In the genomic region with DNA sequence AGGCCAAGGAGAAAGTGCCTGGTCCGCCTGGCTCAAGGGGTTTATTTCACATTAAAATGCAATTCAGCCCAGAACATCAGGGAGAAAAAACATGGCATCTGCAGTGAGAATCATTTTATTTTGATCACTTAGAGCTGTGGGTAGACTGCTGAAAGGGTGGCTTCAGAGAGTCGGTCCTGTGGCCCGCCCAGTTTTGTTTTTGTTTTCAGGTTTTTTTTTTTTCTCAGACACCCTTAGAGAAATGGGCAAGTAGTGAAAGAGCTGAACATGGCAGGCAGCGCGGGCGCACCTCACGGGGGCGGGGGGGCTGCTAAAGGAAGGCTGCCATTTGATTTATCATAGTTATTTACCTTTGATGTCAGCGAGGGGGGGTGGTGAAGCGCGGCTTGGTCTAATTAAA, we compare ENCODE assay signal across 9 mouse cellular contexts. TPM values are rescaled to one million over a fixed set of nuclear protein-coding genes. Genes with fewer than 3 reads are reported as not detected.
DNase-seq lines count a peak whose midpoint lies in the region; ATAC-seq and TF ChIP-seq lines count a peak whose summit lies in the region.
"Had no signal": no experiment of that assay in that cellular context is flagged by ENCODE, and none has a peak within 500 bp of the region (broad histone marks: within the 10 kb centered on the region; RNA-seq: fewer than 3 reads in every experiment).

No protein-coding gene starts in this region.

- H3K4me1 ChIP-seq in heart, embryonic 10.5 days: no peaks in the 10 kb centered on the region
- H3K4me1 ChIP-seq in hindbrain, embryonic 12.5 days: no peaks in the 10 kb centered on the region
- no peaks in the 10 kb centered on the region for H3K4me1 ChIP-seq in midbrain, embryonic 14.5 days (ENCODE audit: control insufficient read depth, insufficient read depth, low read length)

- no peak overlapping the region for H3K9ac ChIP-seq in hindbrain, embryonic 12.5 days
- peak overlapping the region; percentile 21 for H3K9ac ChIP-seq in midbrain, embryonic 14.5 days (replicated peaks; ENCODE audit: low read length)

- TF ChIP-seq CTCF in brain, embryonic 14.5 days (IDR thresholded peaks at IDR 0.05; ENCODE audit: borderline replicate concordance, extremely low read depth, insufficient read depth, insufficient read length): no peak

- intact Hi-C loops in heart, postnatal 36 days (cut with DNase I): loop anchor here (5.0 kb wide), 1 partner anchor 206 kb away; the partner anchor contains the start of gene Tspan6

- no peak for DNase-seq in heart, embryonic 10.5 days (ENCODE audit: low spot score)
- no peak for DNase-seq in heart, postnatal 36 days
- peak; percentile 42 for DNase-seq in brain, embryonic 14.5 days (ENCODE audit: low read depth)
- DNase-seq in midbrain, embryonic 14.5 days: peak; percentile 16
- no peak for DNase-seq in ovary, postnatal 36 days (ENCODE audit: low spot score)
- no peak for DNase-seq in embryo, embryonic 11 days
- no peak for DNase-seq in lung, adult 18-20 months
- DNase-seq: cerebellum, postnatal 36 days had no signal

- WGBS in heart, embryonic 10.5 days: 15% methylated on average over 11 of the region's 11 CpGs
- 19% methylated on average over 11 of the region's 11 CpGs for WGBS in hindbrain, embryonic 12.5 days
- 19% methylated on average over 11 of the region's 11 CpGs for WGBS in midbrain, embryonic 14.5 days

- no peaks in the 10 kb centered on the region for H3K36me3 ChIP-seq in heart, embryonic 10.5 days
- H3K36me3 ChIP-seq in hindbrain, embryonic 12.5 days: no peaks in the 10 kb centered on the region
- no peaks in the 10 kb centered on the region for H3K36me3 ChIP-seq in midbrain, embryonic 14.5 days (ENCODE audit: control insufficient read depth, insufficient read depth, low read length)

- H3K4me3 ChIP-seq in heart, embryonic 10.5 days: peak overlapping the region; percentile 47
- H3K4me3 ChIP-seq in hindbrain, embryonic 12.5 days: peak overlapping the region; percentile 30
- peak overlapping the region; percentile 54 for H3K4me3 ChIP-seq in midbrain, embryonic 14.5 days (replicated peaks; ENCODE audit: low read depth, low read length)

- TF ChIP-seq POLR2A in brain, embryonic 14.5 days (IDR thresholded peaks at IDR 0.05; ENCODE audit: borderline replicate concordance, extremely low read depth, insufficient read depth, insufficient read length, poor library complexity, severe bottlenecking): no peak

- H3K4me2 ChIP-seq in hindbrain, embryonic 12.5 days (replicated peaks): peak overlapping the region; percentile 80
- peak overlapping the region; percentile 65 for H3K4me2 ChIP-seq in midbrain, embryonic 14.5 days (ENCODE audit: low read length)

- no peak overlapping the region for H3K27ac ChIP-seq in heart, embryonic 10.5 days
- no peak overlapping the region for H3K27ac ChIP-seq in hindbrain, embryonic 12.5 days
- H3K27ac ChIP-seq in midbrain, embryonic 14.5 days (replicated peaks; ENCODE audit: low read depth, low read length): peak overlapping the region; percentile 79; the same call in 1 of the 2 replicates

- peaks cover 53% of the 10 kb centered on the region for H3K27me3 ChIP-seq in heart, embryonic 10.5 days (ENCODE audit: insufficient read depth, poor library complexity, severe bottlenecking)
- H3K27me3 ChIP-seq in hindbrain, embryonic 12.5 days: peaks cover 4% of the 10 kb centered on the region; the same call in 1 of the 2 replicates
- no peaks in the 10 kb centered on the region for H3K27me3 ChIP-seq in midbrain, embryonic 14.5 days (ENCODE audit: control insufficient read depth, insufficient read depth, low read length)

- ATAC-seq in hindbrain, embryonic 12.5 days (ENCODE audit: low FRiP score): no peak
- no peak for ATAC-seq in midbrain, embryonic 14.5 days (ENCODE audit: low FRiP score, low TSS enrichment)

- H3K9me3 ChIP-seq in heart, embryonic 10.5 days: no peaks in the 10 kb centered on the region
- no peaks in the 10 kb centered on the region for H3K9me3 ChIP-seq in hindbrain, embryonic 12.5 days (replicated peaks)
- H3K9me3 ChIP-seq in midbrain, embryonic 14.5 days (ENCODE audit: control insufficient read depth, low read length): no peaks in the 10 kb centered on the region

RNA-seq across cellular contexts. Expression of gene Pcdh19, which starts 2.0 kb away (rescaled TPM):
- polyA plus RNA-seq in heart, embryonic 10.5 days (2016; fragmentation: Nextera tagmentation; extraction: Ambion mirVana): 0.48 and 0.49 TPM in 2 replicates
- total RNA-seq in heart, postnatal 36 days (2021): 10 to 100 TPM in 1 of 2 experiments, 1 to 10 TPM in 1; 9.9 to 11.9 TPM
- 15.2 and 24.4 TPM in 2 replicates for polyA plus RNA-seq in brain, embryonic 14.5 days (2012; rRNA removed)
- 7.4 and 9.4 TPM in 2 replicates for polyA plus RNA-seq in hindbrain, embryonic 12.5 days (2016; fragmentation: Nextera tagmentation; extraction: Ambion mirVana)
- 24.4 and 33.1 TPM in 2 replicates for polyA plus RNA-seq in midbrain, embryonic 14.5 days (2014; fragmentation: Nextera tagmentation; extraction: Ambion mirVana)

Comparison
In these comparisons a context has a peak if more than half of its experiments do, and no peak if none do; other contexts are left out.
1. DNase-seq: peak in brain, embryonic 14.5 days (single experiment) and midbrain, embryonic 14.5 days (single experiment); none in heart, embryonic 10.5 days (single experiment), heart, postnatal 36 days (0 of 2), ovary, postnatal 36 days (single experiment), embryo, embryonic 11 days (single experiment) and lung, adult 18-20 months (0 of 2).
2. Peak in every context shown above with its lines, with median percentiles within 50 percentile points of each other: H3K4me3 ChIP-seq.